Mouse (Mus musculus): Measurements from ENCODE around the gene Bmf. TPM values are rescaled to one million over a fixed set of nuclear protein-coding genes. Genes with fewer than 3 reads are reported as not detected.
A peak's percentile ranks its signal among the peaks of the same experiment; 100 is the strongest.

The Bmf gene
- polyA plus RNA-seq (2016; fragmentation: Nextera tagmentation; extraction: Ambion mirVana) = 4.8 and 4.9 TPM in 2 replicates

DNA sequence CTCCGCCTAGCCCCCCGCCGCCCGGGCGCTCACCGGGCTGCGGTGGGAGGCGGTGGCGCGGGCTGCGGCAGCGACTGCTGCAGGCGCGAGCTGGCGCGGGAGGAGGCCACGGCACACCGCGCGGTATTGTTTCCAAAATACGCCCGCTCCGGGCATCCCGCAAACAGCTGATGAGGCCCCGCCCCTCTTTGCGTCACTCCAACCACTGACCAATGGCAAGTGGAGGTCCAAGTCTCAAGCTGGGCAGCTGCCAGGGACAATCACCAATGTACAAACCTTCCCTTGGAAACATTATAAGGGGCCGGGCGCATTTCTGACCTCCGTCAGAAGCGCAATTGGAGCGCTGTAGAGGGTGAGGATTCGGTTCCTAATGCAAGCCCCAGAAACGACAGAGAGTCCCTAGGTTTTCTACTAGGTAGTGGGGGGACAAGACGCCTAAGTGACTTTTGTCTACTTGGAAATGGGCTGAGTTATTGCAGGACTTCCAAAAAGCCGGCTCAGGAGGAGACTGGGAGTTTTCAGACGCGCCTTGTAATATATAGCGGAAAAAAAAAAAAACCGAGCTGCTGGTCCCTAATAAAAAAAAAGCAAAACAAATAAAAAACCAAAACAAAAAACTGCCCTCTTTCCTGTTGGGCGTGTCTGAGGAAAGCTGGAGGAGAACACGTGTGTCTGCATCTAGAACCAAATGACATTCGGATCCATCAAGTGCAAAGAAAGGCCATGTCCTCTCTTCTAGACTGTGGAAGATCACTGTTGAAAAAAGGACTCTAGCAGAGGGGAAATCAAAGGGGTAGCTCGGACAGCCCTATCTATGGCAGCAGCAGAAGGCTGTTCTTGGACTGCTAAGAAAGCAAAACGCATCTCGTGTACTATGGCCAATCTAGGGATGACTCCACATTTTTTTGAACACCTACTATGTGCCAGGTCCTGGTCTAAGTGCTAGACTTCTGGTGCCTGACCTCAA is at the start of gene Bmf:
Gene Bmf, minus strand, starts transcription at position 181 of the 967 bp plus-strand sequence.
- Histone ChIP-seq H3K36me3 (0 out of 2 replicates have a peak, but pooled peaks cover under 1% of the 10 kb centered on the region), H3K4me1 (replicated peaks) (peaks cover 61% of the 10 kb centered on the region)
- DNase-seq (ENCODE audit: low spot score) = peak; percentile 99

DNA sequence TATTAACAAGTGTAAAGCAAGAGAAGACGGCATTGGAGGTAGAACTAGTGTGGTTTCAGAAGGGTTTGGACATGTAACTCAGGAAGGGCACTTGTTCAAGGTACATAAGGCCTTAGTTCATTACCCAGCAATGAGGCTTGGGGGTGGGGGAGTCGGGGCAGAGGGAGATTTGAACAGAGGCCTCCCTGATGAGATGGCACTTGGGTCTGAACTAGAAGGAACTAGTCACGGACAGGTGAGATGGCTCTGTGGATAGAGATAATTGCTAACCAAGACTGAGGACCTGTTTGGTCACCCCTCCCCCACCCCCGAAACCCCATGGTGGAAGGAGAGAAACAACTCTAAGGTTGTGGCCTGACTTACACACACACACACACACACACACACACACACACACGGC is 49.6 kb upstream of the Bmf start:
- H3K4me3 ChIP-seq = peak overlapping the region; percentile 87
- peaks cover 44% of the 10 kb centered on the region for H3K36me3 ChIP-seq
- peaks cover 34% of the 10 kb centered on the region for H3K4me1 ChIP-seq (replicated peaks)
- no peaks in the 10 kb centered on the region for H3K27me3 ChIP-seq (ENCODE audit: insufficient read depth, poor library complexity, severe bottlenecking)
- WGBS = 47% methylated on average over 5 of the region's 5 CpGs
- H3K27ac ChIP-seq = peak overlapping the region; percentile 89
- no peaks in the 10 kb centered on the region for H3K9me3 ChIP-seq
- DNase-seq (ENCODE audit: low spot score) = peak; percentile 7

More for the DNA sequence above, at the start of gene Bmf:
- peak within 1 kb of the TSS; percentile 80 for H3K4me3 ChIP-seq
- peaks cover 14% of the 10 kb centered on the region for H3K27me3 ChIP-seq (ENCODE audit: insufficient read depth, poor library complexity, severe bottlenecking)
- H3K27ac ChIP-seq = peak within 1 kb of the TSS; percentile 91
- no peaks in the 10 kb centered on the region for H3K9me3 ChIP-seq
- WGBS = 1% methylated on average over 45 of the region's 45 CpGs

- no peaks in the 10 kb centered on the region for H3K9me3 ChIP-seq
- peak within 1 kb of the TSS; percentile 87 for H3K4me3 ChIP-seq
- peaks cover 32% of the 10 kb centered on the region for H3K36me3 ChIP-seq
- WGBS = 6% methylated on average over 41 of the region's 41 CpGs
- DNase-seq (ENCODE audit: low spot score) = peak; percentile 93
- H3K27me3 ChIP-seq (ENCODE audit: insufficient read depth, poor library complexity, severe bottlenecking) = no peaks in the 10 kb centered on the region
- H3K4me1 ChIP-seq (replicated peaks) = peaks cover 34% of the 10 kb centered on the region
- peak within 1 kb of the TSS; percentile 89 for H3K27ac ChIP-seq
Observed at GRCm38 (mm10) chr2:118597673-118598568, 48.4 kb upstream of the Bmf start, which contains the start of gene Bub1b. TSS of gene Bub1b (plus strand) at chr2:118598211.

GRCm38 (mm10) chr2:118591083-118591482 is 41.6 kb upstream of the Bmf start:
- H3K27ac ChIP-seq = no peak overlapping the region
- WGBS = 87% methylated on average over 4 of the region's 4 CpGs
- no peak for DNase-seq (ENCODE audit: low spot score)

GRCm38 (mm10) chr2:118587686-118588085 is 38.2 kb upstream of the Bmf start:
- H3K4me1 ChIP-seq (replicated peaks) = no peaks in the 10 kb centered on the region
- no peak for DNase-seq (ENCODE audit: low spot score)
- H3K27me3 ChIP-seq (ENCODE audit: insufficient read depth, poor library complexity, severe bottlenecking) = no peaks in the 10 kb centered on the region
- H3K9me3 ChIP-seq = no peaks in the 10 kb centered on the region
- 68% methylated on average over 3 of the region's 3 CpGs for WGBS
- no peak overlapping the region for H3K27ac ChIP-seq
- no peak overlapping the region for H3K4me3 ChIP-seq
- no peaks in the 10 kb centered on the region for H3K36me3 ChIP-seq

More at GRCm38 (mm10) chr2:118591083-118591482, 41.6 kb upstream of the Bmf start:
- H3K36me3 ChIP-seq = no peaks in the 10 kb centered on the region
- H3K4me3 ChIP-seq = no peak overlapping the region
- no peaks in the 10 kb centered on the region for H3K4me1 ChIP-seq (replicated peaks)
- no peaks in the 10 kb centered on the region for H3K9me3 ChIP-seq
- H3K27me3 ChIP-seq (ENCODE audit: insufficient read depth, poor library complexity, severe bottlenecking) = no peaks in the 10 kb centered on the region

DNA sequence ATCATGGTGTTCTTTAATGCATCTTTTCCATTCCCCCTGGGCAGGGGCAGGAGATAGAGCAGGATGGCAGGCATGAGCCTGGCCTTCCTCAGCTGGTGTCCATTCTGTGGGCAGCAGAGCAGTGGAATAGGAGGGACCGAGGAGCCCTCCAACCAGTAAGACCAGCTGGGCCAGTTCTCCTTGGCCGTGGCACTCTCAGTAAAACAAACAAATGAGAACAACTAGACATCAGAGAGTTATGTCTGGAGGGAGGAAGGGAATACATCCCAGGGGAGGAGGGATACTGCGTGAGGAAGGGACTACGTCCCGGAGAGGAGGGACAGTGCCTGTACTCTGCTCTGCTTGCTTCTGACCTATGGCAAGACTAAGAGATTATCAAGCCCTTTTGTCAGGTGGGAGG is 36.5 kb upstream of the Bmf start:
- DNase-seq (ENCODE audit: low spot score) = no peak
- no peak overlapping the region for H3K27ac ChIP-seq
- 73% methylated on average over 5 of the region's 5 CpGs for WGBS
- no peaks in the 10 kb centered on the region for H3K36me3 ChIP-seq
- H3K9me3 ChIP-seq = no peaks in the 10 kb centered on the region
- H3K4me1 ChIP-seq (replicated peaks) = no peaks in the 10 kb centered on the region
- H3K27me3 ChIP-seq (ENCODE audit: insufficient read depth, poor library complexity, severe bottlenecking) = no peaks in the 10 kb centered on the region
- H3K4me3 ChIP-seq = no peak overlapping the region

DNA sequence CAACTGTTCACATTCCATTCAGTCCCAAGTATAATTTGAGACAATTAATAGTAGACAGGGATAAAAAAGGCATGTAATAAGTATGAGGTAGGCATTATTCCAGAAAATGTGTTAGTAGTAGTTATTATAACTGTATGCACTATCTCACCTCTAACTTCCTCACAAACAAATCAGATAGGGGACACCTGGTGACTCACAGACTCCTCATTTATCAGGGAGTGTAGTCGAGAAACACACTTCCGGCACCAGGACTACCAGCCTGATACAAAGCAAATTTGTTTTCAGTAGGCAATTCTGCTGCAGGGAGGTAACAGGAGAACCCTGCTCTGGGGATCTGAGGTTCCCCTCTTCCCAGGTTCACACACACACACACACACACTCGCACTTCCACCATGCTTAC is 23.6 kb upstream of the Bmf start:
- no peak overlapping the region for H3K27ac ChIP-seq
- 0 out of 2 replicates have a peak, but pooled peaks cover 2% of the 10 kb centered on the region for H3K9me3 ChIP-seq
- WGBS = 84% methylated on average over 3 of the region's 3 CpGs
- no peaks in the 10 kb centered on the region for H3K36me3 ChIP-seq
- no peak overlapping the region for H3K4me3 ChIP-seq
- DNase-seq (ENCODE audit: low spot score) = no peak
- H3K4me1 ChIP-seq (replicated peaks) = no peaks in the 10 kb centered on the region
- H3K27me3 ChIP-seq (ENCODE audit: insufficient read depth, poor library complexity, severe bottlenecking) = no peaks in the 10 kb centered on the region

GRCm38 (mm10) chr2:118572183-118572836 is 22.8 kb upstream of the Bmf start:
- Histone ChIP-seq H3K27ac (peak overlapping the region; percentile 25), H3K4me3 (no peak overlapping the region), H3K27me3 (ENCODE audit: insufficient read depth, poor library complexity, severe bottlenecking) (no peaks in the 10 kb centered on the region), H3K36me3 (no peaks in the 10 kb centered on the region), H3K4me1 (replicated peaks) (no peaks in the 10 kb centered on the region), H3K9me3 (0 out of 2 replicates have a peak, but pooled peaks cover 2% of the 10 kb centered on the region)
- WGBS = 61% methylated on average over 9 of the region's 9 CpGs
- DNase-seq (ENCODE audit: low spot score) = no peak

- H3K27ac ChIP-seq = no peak overlapping the region
- no peaks in the 10 kb centered on the region for H3K9me3 ChIP-seq
- no peaks in the 10 kb centered on the region for H3K36me3 ChIP-seq
- WGBS = 97% methylated on average over 2 of the region's 2 CpGs
- H3K4me3 ChIP-seq = no peak overlapping the region
- H3K27me3 ChIP-seq (ENCODE audit: insufficient read depth, poor library complexity, severe bottlenecking) = no peaks in the 10 kb centered on the region
- H3K4me1 ChIP-seq (replicated peaks) = no peaks in the 10 kb centered on the region
- no peak for DNase-seq (ENCODE audit: low spot score)
Observed at GRCm38 (mm10) chr2:118570939-118571338, 21.5 kb upstream of the Bmf start.

- Histone ChIP-seq H3K27me3 (ENCODE audit: insufficient read depth, poor library complexity, severe bottlenecking) (no peaks in the 10 kb centered on the region), H3K36me3 (peaks cover 11% of the 10 kb centered on the region), H3K9me3 (no peaks in the 10 kb centered on the region), H3K4me3 (no peak overlapping the region), H3K27ac (no peak overlapping the region), H3K4me1 (replicated peaks) (no peaks in the 10 kb centered on the region)
- WGBS = 90% methylated on average over 8 of the region's 8 CpGs
- DNase-seq (ENCODE audit: low spot score) = no peak
Observed at GRCm38 (mm10) chr2:118567179-118567578, 17.7 kb upstream of the Bmf start.

DNA sequence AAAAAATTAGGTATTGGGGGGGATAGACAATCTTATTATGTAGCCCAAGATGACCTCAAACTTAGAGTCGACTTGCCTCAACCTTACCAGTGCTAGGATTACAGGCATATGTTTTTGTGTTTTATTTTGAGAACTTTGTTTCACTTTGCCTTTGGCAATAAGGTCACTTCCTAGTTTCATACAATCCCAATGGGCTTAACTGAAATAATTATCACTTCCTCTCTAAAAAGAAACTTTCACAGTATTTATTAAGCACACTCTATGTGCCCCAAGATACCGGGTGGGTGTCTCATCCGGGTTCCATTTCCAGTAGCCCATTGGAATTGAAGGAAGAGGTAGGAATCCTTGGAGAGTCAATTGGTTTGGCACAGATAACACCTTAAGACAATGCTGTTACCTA is 12.9 kb upstream of the Bmf start:
- Histone ChIP-seq H3K27me3 (ENCODE audit: insufficient read depth, poor library complexity, severe bottlenecking) (no peaks in the 10 kb centered on the region), H3K9me3 (no peaks in the 10 kb centered on the region), H3K27ac (no peak overlapping the region), H3K36me3 (peaks cover 26% of the 10 kb centered on the region), H3K4me1 (replicated peaks) (no peaks in the 10 kb centered on the region), H3K4me3 (no peak overlapping the region)
- WGBS = 92% methylated on average over 3 of the region's 3 CpGs
- DNase-seq (ENCODE audit: low spot score) = no peak

DNA sequence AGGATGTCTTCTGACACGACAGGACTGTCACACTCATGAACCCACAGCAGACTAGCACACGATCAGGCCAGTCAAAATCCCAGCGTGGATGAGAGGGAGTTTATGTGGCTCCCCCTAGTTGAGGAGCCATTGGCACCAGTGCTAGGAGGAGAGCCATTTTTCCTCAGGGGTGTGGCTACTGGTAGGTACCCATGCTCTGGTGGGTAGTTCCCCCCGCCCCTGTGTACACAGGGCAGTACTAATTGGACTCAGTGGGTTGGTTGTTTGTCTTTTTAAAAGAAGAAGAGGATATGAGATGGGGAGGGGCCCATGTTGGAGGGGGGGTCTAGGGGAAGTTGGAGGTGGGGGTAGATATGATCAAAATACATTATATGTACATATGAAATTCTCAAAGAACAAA is 12.5 kb upstream of the Bmf start:
- H3K36me3 ChIP-seq = peaks cover 26% of the 10 kb centered on the region
- H3K27me3 ChIP-seq (ENCODE audit: insufficient read depth, poor library complexity, severe bottlenecking) = no peaks in the 10 kb centered on the region
- no peak overlapping the region for H3K4me3 ChIP-seq
- no peaks in the 10 kb centered on the region for H3K4me1 ChIP-seq (replicated peaks)
- DNase-seq (ENCODE audit: low spot score) = no peak
- WGBS = 80% methylated on average over 4 of the region's 4 CpGs
- H3K27ac ChIP-seq = no peak overlapping the region
- H3K9me3 ChIP-seq = no peaks in the 10 kb centered on the region
